Mouse (Mus musculus) kidney, postnatal 10 days (tissue): ENCODE results near the gene Map4k4.

ENCODE experiments used
- DNase-seq: peaks from one replicate; pipeline ENCODE4 v3.0.0; 2021; ENCODE audit warnings: mixed read lengths

Map4k4 gene

GRCm38 (mm10) chr1:39901063-39901811 is 524 bp downstream of the Map4k4 start:
- DNase-seq, result peak; percentile 67

GRCm38 (mm10) chr1:39901851-39902703 is 1.4 kb downstream of the Map4k4 start:
- DNase-seq, result peak; percentile 52

- DNase-seq, result peak; percentile 34
Measured at GRCm38 (mm10) chr1:39902704-39903151, 2.0 kb downstream of the Map4k4 start.

- DNase-seq, result no peak
Measured at GRCm38 (mm10) chr1:39904720-39905119, 4.0 kb downstream of the Map4k4 start.

GRCm38 (mm10) chr1:39906921-39907320 is 6.2 kb downstream of the Map4k4 start:
- no peak for DNase-seq

- DNase-seq, result no peak
Measured at GRCm38 (mm10) chr1:39908976-39909375, 8.3 kb downstream of the Map4k4 start.

GRCm38 (mm10) chr1:39911446-39911845 is 10.7 kb downstream of the Map4k4 start:
- DNase-seq, result peak; percentile 67

GRCm38 (mm10) chr1:39913256-39913655 is 12.5 kb downstream of the Map4k4 start:
- no peak for DNase-seq

GRCm38 (mm10) chr1:39916144-39916543 is 15.4 kb downstream of the Map4k4 start:
- DNase-seq, result no peak

GRCm38 (mm10) chr1:39917855-39918516 is 17.3 kb downstream of the Map4k4 start:
- DNase-seq, result no peak

GRCm38 (mm10) chr1:39918517-39919115 is 17.9 kb downstream of the Map4k4 start:
- DNase-seq, result no peak

GRCm38 (mm10) chr1:39920616-39921015 is 19.9 kb downstream of the Map4k4 start:
- no peak for DNase-seq

- DNase-seq, result no peak
Measured at GRCm38 (mm10) chr1:39921996-39922395, 21.3 kb downstream of the Map4k4 start.

- peak; percentile 55 for DNase-seq
Measured at GRCm38 (mm10) chr1:39922714-39923113, 22.0 kb downstream of the Map4k4 start.

GRCm38 (mm10) chr1:39923395-39924337 is 23.0 kb downstream of the Map4k4 start:
- DNase-seq, result no peak

GRCm38 (mm10) chr1:39931055-39931454 is 30.3 kb downstream of the Map4k4 start:
- DNase-seq, result no peak

- no peak for DNase-seq
Measured at GRCm38 (mm10) chr1:39932216-39932739, 31.6 kb downstream of the Map4k4 start.

- no peak for DNase-seq
Measured at GRCm38 (mm10) chr1:39932922-39933321, 32.2 kb downstream of the Map4k4 start.

GRCm38 (mm10) chr1:39934954-39935353 is 34.2 kb downstream of the Map4k4 start:
- DNase-seq, result no peak

- no peak for DNase-seq
Measured at GRCm38 (mm10) chr1:39935616-39936015, 34.9 kb downstream of the Map4k4 start.

GRCm38 (mm10) chr1:39936332-39936802 is 35.7 kb downstream of the Map4k4 start:
- DNase-seq, result peak; percentile 89
